Mouse (Mus musculus) lung, postnatal 14 days (tissue): ENCODE measurements around the gene Asb6.

ENCODE experiments used
- DNase-seq: peaks from one replicate; pipeline ENCODE4 v3.0.0; 2021

Gene Asb6

GRCm38 (mm10) chr2:30830283-30830795, at the start of gene Asb6:
Gene Asb6 (minus strand): TSS chr2:30830333.
- no peak for DNase-seq

DNA sequence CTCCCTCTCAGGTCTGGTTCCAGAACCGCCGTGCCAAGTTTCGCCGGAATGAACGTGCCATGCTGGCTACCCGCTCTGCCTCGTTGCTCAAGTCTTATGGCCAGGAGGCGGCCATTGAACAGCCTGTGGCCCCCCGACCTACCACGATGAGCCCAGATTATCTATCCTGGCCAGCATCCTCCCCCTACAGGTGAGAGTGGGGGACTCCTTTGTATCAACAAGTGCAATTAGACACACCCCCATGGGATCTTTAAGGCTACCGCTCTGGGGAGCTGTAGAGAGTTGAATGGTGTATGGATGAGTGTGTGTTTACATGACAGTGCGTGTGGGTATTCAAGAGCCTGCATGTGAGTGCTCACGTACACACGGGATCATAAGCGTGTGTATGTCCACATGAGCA, 49.3 kb upstream of the Asb6 start:
- DNase-seq = no peak

GRCm38 (mm10) chr2:30875621-30876432, 45.7 kb upstream of the Asb6 start:
- DNase-seq = no peak

- no peak for DNase-seq
Observed at GRCm38 (mm10) chr2:30875096-30875495, 45.0 kb upstream of the Asb6 start.

GRCm38 (mm10) chr2:30874445-30874844, 44.3 kb upstream of the Asb6 start:
- no peak for DNase-seq

DNA sequence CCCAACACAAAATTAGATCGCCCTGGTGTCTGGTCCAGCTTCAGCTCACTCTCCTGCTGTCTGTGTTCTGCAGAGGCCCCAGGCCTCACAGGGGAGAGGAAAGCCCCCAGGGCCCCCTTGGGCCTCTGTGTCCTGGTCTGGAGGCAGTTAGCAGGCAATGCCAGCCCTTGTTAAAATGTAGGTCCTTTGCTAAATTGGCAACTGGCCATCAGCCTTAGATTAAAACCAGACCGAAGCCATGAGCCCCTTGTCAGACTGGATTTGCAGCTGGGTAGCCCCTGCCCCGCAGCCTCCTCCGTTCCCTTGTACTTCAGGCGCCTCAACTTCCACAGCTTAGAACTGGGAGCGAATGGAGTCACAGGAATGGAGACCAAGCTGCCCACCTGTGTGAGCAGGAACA, 42.5 kb upstream of the Asb6 start:
- DNase-seq = no peak

GRCm38 (mm10) chr2:30870863-30871262, 40.7 kb upstream of the Asb6 start:
- peak; percentile 21 for DNase-seq

DNA sequence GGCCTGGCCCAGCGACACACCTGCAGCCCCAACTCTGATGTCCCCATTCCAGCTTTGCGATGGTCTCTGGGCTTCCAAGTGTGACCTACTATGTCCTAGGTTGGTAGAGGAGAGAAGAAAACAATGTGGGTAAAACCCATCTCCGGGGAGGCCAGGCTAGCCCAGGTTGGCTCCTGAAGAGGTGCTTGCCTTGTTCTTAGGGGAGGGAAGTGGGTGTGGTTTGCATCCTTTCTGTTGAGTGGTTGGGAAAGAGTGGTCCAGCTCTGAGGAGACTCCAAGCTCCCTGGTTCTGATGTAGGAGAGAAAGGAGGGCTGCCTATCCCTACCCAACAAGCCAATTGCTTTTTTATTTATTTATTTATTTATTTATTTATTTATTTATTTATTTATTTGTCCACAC, 35.3 kb upstream of the Asb6 start:
- DNase-seq = no peak

- no peak for DNase-seq
Observed at GRCm38 (mm10) chr2:30864968-30865381, 34.8 kb upstream of the Asb6 start.

DNA sequence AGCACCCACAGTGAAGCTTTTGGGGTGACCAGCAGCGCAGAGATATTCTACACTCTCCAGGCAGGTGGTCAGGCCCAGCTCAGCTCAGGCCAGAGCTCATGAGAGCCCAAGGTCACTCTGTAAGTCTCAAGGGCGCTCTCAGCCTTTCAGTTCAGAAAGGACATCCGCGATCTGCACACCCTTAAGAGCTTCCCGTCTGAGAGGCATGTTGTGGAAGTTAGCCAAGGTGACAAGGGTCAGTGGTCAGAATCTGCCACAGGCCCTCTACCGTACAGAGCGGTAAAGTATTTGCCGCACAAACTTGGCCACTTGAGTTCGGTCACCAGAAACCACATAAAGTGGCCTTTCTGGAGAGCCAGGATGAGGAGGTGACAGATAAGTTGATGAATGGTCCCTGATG, 33.4 kb upstream of the Asb6 start:
- no peak for DNase-seq

GRCm38 (mm10) chr2:30862081-30862480, 31.9 kb upstream of the Asb6 start:
- DNase-seq = no peak

- DNase-seq = no peak
Observed at GRCm38 (mm10) chr2:30859782-30860181, 29.6 kb upstream of the Asb6 start.

GRCm38 (mm10) chr2:30857076-30857475, 26.9 kb upstream of the Asb6 start:
- DNase-seq = no peak

- DNase-seq = peak; percentile 17
Observed at GRCm38 (mm10) chr2:30852771-30853313, 22.7 kb upstream of the Asb6 start.

GRCm38 (mm10) chr2:30850581-30850980, 20.4 kb upstream of the Asb6 start:
- no peak for DNase-seq

DNA sequence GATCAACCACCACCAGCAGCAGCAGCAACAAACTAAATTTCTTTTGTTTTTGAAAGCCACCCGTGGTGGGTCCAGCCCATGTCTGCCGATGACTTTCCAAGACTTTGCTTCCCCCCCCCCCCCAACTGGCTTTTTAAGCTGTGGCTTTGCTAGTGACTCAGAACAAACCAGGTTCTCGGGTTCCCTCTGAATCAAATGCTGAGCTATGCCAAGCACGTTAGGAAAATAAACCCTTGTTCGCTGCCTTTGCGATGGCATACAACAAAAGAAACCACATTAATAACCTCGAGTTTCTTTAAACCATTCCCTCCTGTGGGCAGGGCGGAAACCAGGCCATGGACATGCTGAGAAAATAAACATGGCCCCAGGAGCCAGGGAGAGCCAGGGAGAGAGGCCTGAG, 18.1 kb upstream of the Asb6 start:
- DNase-seq = no peak

DNA sequence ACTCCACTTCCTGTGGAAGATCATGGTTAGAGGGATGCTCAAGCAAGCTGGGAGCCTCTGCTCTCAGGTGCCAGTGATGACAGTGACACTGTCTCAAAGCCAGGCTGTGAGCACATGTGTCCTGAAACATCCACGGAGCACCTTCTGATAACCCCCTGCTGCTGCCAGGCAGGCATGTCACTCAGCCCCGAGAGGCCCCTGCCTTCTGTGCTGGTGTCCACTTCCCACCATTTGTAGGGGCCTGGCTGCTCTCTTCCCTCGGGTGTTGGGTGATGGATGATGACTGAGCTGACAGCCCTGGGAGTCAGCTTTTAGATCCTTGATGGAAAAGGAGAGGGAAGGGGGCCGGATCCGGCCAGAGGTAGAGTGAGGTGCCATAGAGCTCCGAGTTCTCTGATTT, 16.6 kb upstream of the Asb6 start:
- DNase-seq = no peak

- no peak for DNase-seq
Observed at GRCm38 (mm10) chr2:30846236-30846635, 16.1 kb upstream of the Asb6 start.

GRCm38 (mm10) chr2:30845152-30846070, 15.3 kb upstream of the Asb6 start:
- DNase-seq = peak; percentile 19

GRCm38 (mm10) chr2:30842615-30843014, 12.5 kb upstream of the Asb6 start:
- DNase-seq = no peak

- no peak for DNase-seq
Observed at GRCm38 (mm10) chr2:30836238-30836990, 6.3 kb upstream of the Asb6 start.

- no peak for DNase-seq
Observed at GRCm38 (mm10) chr2:30834373-30835022, 4.4 kb upstream of the Asb6 start, which contains the start of gene Prrx2. Gene Prrx2 (plus strand): TSS chr2:30834972.
